Mouse (Mus musculus) MEL (cell line): ENCODE data around the gene Tfpt. TPM values are rescaled to one million over a fixed set of nuclear protein-coding genes. Genes with fewer than 3 reads are reported as not detected.

Experiments used
- DNase-seq: peaks from one replicate; pipeline ENCODE4 v3.0.0; 2011; ENCODE audit warnings: low read depth, low spot score
- H3K27ac ChIP-seq: 2 replicates; pipeline ENCODE4 v1.5.1; 2012; ENCODE audit warnings: low read depth, mild to moderate bottlenecking, control low read depth, low read length, moderate library complexity; ENCODE audit not compliant: control insufficient read depth
- H3K27me3 ChIP-seq, 2 experiments: fragments of 150-350 bp in 1 of 2; sonication (generic) in 1 of 2; 2 replicates each; pipeline ENCODE4 v1.6.1; 2012; ENCODE audit warnings: low read length in 2 of 2, mild to moderate bottlenecking in 2 of 2, improper control_type of control experiment in 1 of 2, moderate library complexity in 1 of 2; ENCODE audit not compliant: insufficient read depth in 2 of 2, control insufficient read depth in 1 of 2
- H3K36me3 ChIP-seq, 2 experiments: 2 replicates each; pipeline ENCODE4 v1.6.1; 2012 to 2014; ENCODE audit warnings: low read length in 2 of 2, improper control_type of control experiment in 1 of 2, inconsistent platforms in 1 of 2, mild to moderate bottlenecking in 1 of 2; ENCODE audit not compliant: insufficient read depth in 2 of 2, control insufficient read depth in 1 of 2
- H3K4me1 ChIP-seq, 2 experiments: fragments of 150-350 bp in 1 of 2; sonication (generic) in 1 of 2; 2 replicates each; pipeline ENCODE4 v1.6.1; 2012; ENCODE audit warnings: low read length in 2 of 2, improper control_type of control experiment in 1 of 2, mild to moderate bottlenecking in 1 of 2; ENCODE audit not compliant: insufficient read depth in 2 of 2, control insufficient read depth in 1 of 2
- H3K4me3 ChIP-seq, 2 experiments: fragments of 150-350 bp in 1 of 2; sonication (generic) in 1 of 2; 2 replicates each; pipeline ENCODE4 v1.5.1; 2012; ENCODE audit warnings: low read depth in 2 of 2, low read length in 2 of 2, mild to moderate bottlenecking in 2 of 2, moderate library complexity in 2 of 2, control low read depth in 1 of 2, improper control_type of control experiment in 1 of 2; ENCODE audit not compliant: control insufficient read depth in 1 of 2, insufficient read depth in 1 of 2
- H3K79me2 ChIP-seq: 2 replicates; pipeline ENCODE4 v1.6.1; 2012; ENCODE audit warnings: mild to moderate bottlenecking, low read length, moderate library complexity; ENCODE audit not compliant: control insufficient read depth, poor library complexity, insufficient read depth
- H3K9ac ChIP-seq: 2 replicates; pipeline ENCODE4 v1.6.1; 2012; ENCODE audit warnings: low read depth, mild to moderate bottlenecking, control low read depth, low read length, moderate library complexity; ENCODE audit not compliant: control insufficient read depth, poor library complexity, severe bottlenecking
- H3K9me3 ChIP-seq: fragments of 150-350 bp; sonication (generic); replicated peaks from 2 replicates; pipeline ENCODE4 v1.6.1; 2012; ENCODE audit warnings: mild to moderate bottlenecking, low read length, improper control_type of control experiment, moderate library complexity; ENCODE audit not compliant: insufficient read depth
- CHD1 ChIP-seq: IDR thresholded peaks from 2 replicates; pipeline ENCODE4 v1.6.1; 2012; ENCODE audit warnings: low read depth, mild to moderate bottlenecking, inconsistent platforms, low read length, improper control_type of control experiment
- CHD2 ChIP-seq: IDR thresholded peaks from 2 replicates; pipeline ENCODE4 v1.6.1; 2011; ENCODE audit warnings: low read length, improper control_type of control experiment
- CTCF ChIP-seq, 3 experiments: IDR thresholded peaks in 2 of 3; conservative IDR thresholded peaks in 1 of 3; 2 replicates each; pipeline ENCODE4 v1.5.1; 2011 to 2012; ENCODE audit warnings: low read length in 3 of 3, low read depth in 2 of 3, mild to moderate bottlenecking in 2 of 3, improper control_type of control experiment in 1 of 3, inconsistent platforms in 1 of 3, mixed read lengths in 1 of 3, moderate library complexity in 1 of 3; ENCODE audit not compliant: control insufficient read depth in 1 of 3, insufficient read depth in 1 of 3, poor library complexity in 1 of 3, severe bottlenecking in 1 of 3
- E2F4 ChIP-seq: IDR thresholded peaks from 2 replicates; pipeline ENCODE4 v1.6.1; 2011; ENCODE audit warnings: low read depth, low read length, improper control_type of control experiment, borderline replicate concordance
- EP300 ChIP-seq, 2 experiments: IDR thresholded peaks; 2 replicates each; pipeline ENCODE4 v1.6.1; 2011; ENCODE audit warnings: improper control_type of control experiment in 2 of 2, low read length in 2 of 2, low read depth in 1 of 2, mild to moderate bottlenecking in 1 of 2
- ETS1 ChIP-seq: IDR thresholded peaks from 2 replicates; pipeline ENCODE4 v1.6.1; 2012; ENCODE audit warnings: low read depth, mild to moderate bottlenecking, inconsistent platforms, low read length, improper control_type of control experiment, moderate library complexity
- GABPA ChIP-seq: IDR thresholded peaks from 2 replicates; pipeline ENCODE4 v1.6.1; 2012; ENCODE audit warnings: low read depth, mild to moderate bottlenecking, inconsistent platforms, low read length, improper control_type of control experiment, moderate library complexity
- GATA1 ChIP-seq: IDR thresholded peaks from 2 replicates; pipeline ENCODE4 v1.6.1; 2011; ENCODE audit warnings: low read depth, low read length, improper control_type of control experiment
- HCFC1 ChIP-seq: IDR thresholded peaks from 2 replicates; pipeline ENCODE4 v1.6.1; 2012; ENCODE audit warnings: low read depth, mild to moderate bottlenecking, inconsistent platforms, low read length, improper control_type of control experiment, moderate library complexity
- KAT2A ChIP-seq: conservative IDR thresholded peaks from 2 replicates; pipeline ENCODE4 v1.6.1; 2012; ENCODE audit warnings: low read depth, low read length, improper control_type of control experiment, inconsistent platforms
- MAFK ChIP-seq: IDR thresholded peaks from 2 replicates; pipeline ENCODE4 v1.6.1; 2011; ENCODE audit warnings: low read depth, mild to moderate bottlenecking, low read length, improper control_type of control experiment, borderline replicate concordance
- MAX ChIP-seq: IDR thresholded peaks from 2 replicates; pipeline ENCODE4 v1.6.1; 2011; ENCODE audit warnings: low read length, improper control_type of control experiment
- MAZ ChIP-seq: IDR thresholded peaks from 2 replicates; pipeline ENCODE4 v1.6.1; 2012; ENCODE audit warnings: low read depth, mild to moderate bottlenecking, inconsistent platforms, low read length, improper control_type of control experiment
- MEF2A ChIP-seq: IDR thresholded peaks from 2 replicates; pipeline ENCODE4 v1.6.1; 2014; ENCODE audit warnings: low read depth, mild to moderate bottlenecking, inconsistent platforms, low read length, improper control_type of control experiment; ENCODE audit not compliant: poor library complexity, insufficient replicate concordance, severe bottlenecking; ENCODE audit errors: extremely low read depth
- MXI1 ChIP-seq: IDR thresholded peaks from 2 replicates; pipeline ENCODE4 v1.6.1; 2011; ENCODE audit warnings: mild to moderate bottlenecking, low read depth, low read length, improper control_type of control experiment
- MYB ChIP-seq: IDR thresholded peaks from 2 replicates; pipeline ENCODE4 v1.6.1; 2011; ENCODE audit warnings: mild to moderate bottlenecking, low read depth, low read length, improper control_type of control experiment
- MYC ChIP-seq: IDR thresholded peaks from 2 replicates; pipeline ENCODE4 v1.6.1; 2011; ENCODE audit warnings: low read depth, mild to moderate bottlenecking, low read length, improper control_type of control experiment, moderate library complexity
- NELFE ChIP-seq: IDR thresholded peaks from 2 replicates; pipeline ENCODE4 v1.6.1; 2011; ENCODE audit warnings: low read depth, low read length, improper control_type of control experiment
- NRF1 ChIP-seq: IDR thresholded peaks from 2 replicates; pipeline ENCODE4 v1.6.1; 2014; ENCODE audit warnings: low read depth, mild to moderate bottlenecking, inconsistent platforms, low read length, improper control_type of control experiment, moderate library complexity; ENCODE audit not compliant: poor library complexity, insufficient read depth, severe bottlenecking
- POLR2A ChIP-seq, 2 experiments: IDR thresholded peaks; 2 replicates each; pipeline ENCODE4 v1.6.1; 2011 to 2012; ENCODE audit warnings: low read length in 2 of 2, mild to moderate bottlenecking in 2 of 2, control low read depth in 1 of 2, improper control_type of control experiment in 1 of 2, low read depth in 1 of 2, moderate library complexity in 1 of 2; ENCODE audit not compliant: control insufficient read depth in 1 of 2, insufficient read depth in 1 of 2, poor library complexity in 1 of 2
- POLR2AphosphoS2 ChIP-seq: IDR thresholded peaks from 2 replicates; pipeline ENCODE4 v1.6.1; 2011; ENCODE audit warnings: low read length, improper control_type of control experiment
- RAD21 ChIP-seq: IDR thresholded peaks from 2 replicates; pipeline ENCODE4 v1.6.1; 2011; ENCODE audit warnings: mild to moderate bottlenecking, low read depth, low read length, improper control_type of control experiment
- RCOR1 ChIP-seq: IDR thresholded peaks from 2 replicates; pipeline ENCODE4 v1.6.1; 2012; ENCODE audit warnings: low read depth, mild to moderate bottlenecking, inconsistent platforms, low read length, improper control_type of control experiment
- SIN3A ChIP-seq: IDR thresholded peaks from 2 replicates; pipeline ENCODE4 v1.6.1; 2012; ENCODE audit warnings: low read length, improper control_type of control experiment, inconsistent platforms
- SMC3 ChIP-seq: IDR thresholded peaks from 2 replicates; pipeline ENCODE4 v1.6.1; 2011; ENCODE audit warnings: low read depth, low read length, improper control_type of control experiment
- TAL1 ChIP-seq: IDR thresholded peaks from 2 replicates; pipeline ENCODE4 v1.6.1; 2012; ENCODE audit warnings: mild to moderate bottlenecking, inconsistent platforms, low read length, moderate library complexity, mixed read lengths
- TBP ChIP-seq: IDR thresholded peaks from 2 replicates; pipeline ENCODE4 v1.8.0; 2011; ENCODE audit warnings: low read depth, low read length, improper control_type of control experiment
- TCF12 ChIP-seq: IDR thresholded peaks from 2 replicates; pipeline ENCODE4 v1.6.1; 2014; ENCODE audit warnings: low read depth, mild to moderate bottlenecking, inconsistent platforms, low read length, improper control_type of control experiment, moderate library complexity
- UBTF ChIP-seq: IDR thresholded peaks from 2 replicates; pipeline ENCODE4 v1.6.1; 2012; ENCODE audit warnings: low read depth, mild to moderate bottlenecking, inconsistent platforms, low read length, improper control_type of control experiment, moderate library complexity, borderline replicate concordance; ENCODE audit not compliant: insufficient read depth
- USF1 ChIP-seq: IDR thresholded peaks from 2 replicates; pipeline ENCODE4 v1.6.1; 2014; ENCODE audit warnings: low read depth, mild to moderate bottlenecking, inconsistent platforms, low read length, improper control_type of control experiment, moderate library complexity
- USF2 ChIP-seq, 2 experiments: IDR thresholded peaks; 2 replicates each; pipeline ENCODE4 v1.6.1; 2011 to 2012; ENCODE audit warnings: improper control_type of control experiment in 2 of 2, low read length in 2 of 2, borderline replicate concordance in 1 of 2, inconsistent platforms in 1 of 2, low read depth in 1 of 2, mild to moderate bottlenecking in 1 of 2; ENCODE audit not compliant: insufficient read depth in 1 of 2
- ZC3H11A ChIP-seq: IDR thresholded peaks from 2 replicates; pipeline ENCODE4 v1.6.1; 2012; ENCODE audit warnings: low read depth, mild to moderate bottlenecking, inconsistent platforms, low read length, improper control_type of control experiment
- ZKSCAN1 ChIP-seq: IDR thresholded peaks from 2 replicates; pipeline ENCODE4 v1.6.1; 2012; ENCODE audit warnings: low read depth, mild to moderate bottlenecking, inconsistent platforms, low read length, improper control_type of control experiment, moderate library complexity
- ZMIZ1 ChIP-seq: IDR thresholded peaks from 2 replicates; pipeline ENCODE4 v1.6.1; 2012; ENCODE audit warnings: low read depth, mild to moderate bottlenecking, inconsistent platforms, low read length, improper control_type of control experiment, moderate library complexity
- ZNF384 ChIP-seq: IDR thresholded peaks from 2 replicates; pipeline ENCODE4 v1.6.1; 2012; ENCODE audit warnings: low read depth, mild to moderate bottlenecking, inconsistent platforms, low read length, improper control_type of control experiment
- polyA plus RNA-seq, 2 experiments: library from polyadenylated mRNA; stranded (reverse) in 1 of 2; unstranded in 1 of 2; fragments of >175 nt in 1 of 2; fragments of >200 nt in 1 of 2; gene quantifications; 2 replicates each; pipeline versions ENCODE4 v1.2.1 to v1.2.4; 2012; ENCODE audit warnings: low replicate concordance in 2 of 2, low read depth in 1 of 2; ENCODE audit not compliant: insufficient read length in 2 of 2, insufficient read depth in 1 of 2, missing spikeins in 1 of 2
- total RNA-seq: library from RNA; depleted of rRNA; stranded (reverse); fragments of 300-350 nt; gene quantifications from 2 replicates; pipeline ENCODE4 v1.2.3, GENCODE M21; 2012

The Tfpt gene
- total and polyA plus RNA-seq, 3 experiments = 42.4 to 50.0 TPM; not detected in 1

- Histone ChIP-seq H3K36me3 (peaks cover 1 to 37% of the 10 kb centered on the region in 2 experiments; a peak in 3 of 4 replicates), H3K27ac (peak within 1 kb of the TSS; percentile 100), H3K4me1 (peaks cover 3 to 36% of the 10 kb centered on the region in 2 experiments), H3K4me3 (peak within 1 kb of the TSS; percentile 79 to 89), H3K79me2 (peaks cover 39% of the 10 kb centered on the region), H3K27me3 (no peaks in the 10 kb centered on the region), H3K9ac (peak within 1 kb of the TSS; percentile 93), H3K9me3 (no peaks in the 10 kb centered on the region)
- DNase-seq = peak; percentile 100
- no peak; the same call in 1 of the 2 replicates for TF ChIP-seq POLR2AphosphoS2
- TF ChIP-seq MAX = no peak
- TF ChIP-seq MAFK = no peak
- TF ChIP-seq CHD2 = peak; percentile 92
- peak; percentile 8 for TF ChIP-seq MXI1
- no peak for TF ChIP-seq E2F4
- no peak for TF ChIP-seq CTCF (IDR thresholded peaks at IDR 0.05 in 2 of 3, conservative IDR thresholded peaks at IDR 0.05 in 1 of 3; ENCODE audit: control insufficient read depth in 1 of 3, insufficient read depth in 1 of 3, low read depth in 2 of 3, low read length in 3 of 3, poor library complexity in 1 of 3, severe bottlenecking in 1 of 3)
- TF ChIP-seq SMC3 = no peak
- no peak for TF ChIP-seq CHD1
- TF ChIP-seq UBTF = no peak
- no peak for TF ChIP-seq RCOR1
- no peak for TF ChIP-seq RAD21
- TF ChIP-seq USF1 = no peak
- no peak for TF ChIP-seq MEF2A
- TF ChIP-seq ZMIZ1 = peak; percentile 34; the same call in 1 of the 2 replicates
- TF ChIP-seq ZNF384 = no peak; the same call in 1 of the 2 replicates
- TF ChIP-seq MAZ = peak; percentile 63; the same call in 1 of the 2 replicates
- TF ChIP-seq HCFC1 = peak; percentile 75
- TF ChIP-seq MYC = no peak
- peak in 1 of 2 experiments; percentile 18; a peak in 1 of 4 replicates for TF ChIP-seq EP300 (IDR thresholded peaks at IDR 0.05; ENCODE audit: low read depth in 1 of 2, low read length in 2 of 2)
- peak; percentile 38; the same call in 1 of the 2 replicates for TF ChIP-seq NRF1
- peak; percentile 36 to 76; a peak in 3 of 4 replicates for TF ChIP-seq POLR2A (IDR thresholded peaks at IDR 0.05; ENCODE audit: control insufficient read depth in 1 of 2, insufficient read depth in 1 of 2, low read depth in 1 of 2, low read length in 2 of 2, poor library complexity in 1 of 2)
- TF ChIP-seq ETS1 = no peak
- TF ChIP-seq GABPA = no peak
- TF ChIP-seq TBP = peak; percentile 38; the same call in 1 of the 2 replicates
- 0 out of 2 replicates have a peak, but pooled peaks have one; percentile 52 for TF ChIP-seq KAT2A
- peak; percentile 72 for TF ChIP-seq NELFE
- peak; percentile 37; the same call in 1 of the 2 replicates for TF ChIP-seq TCF12
- no peak for TF ChIP-seq TAL1
- TF ChIP-seq ZKSCAN1 = no peak
- no peak; the same call in 1 of the 2 replicates for TF ChIP-seq GATA1
- no peak for TF ChIP-seq ZC3H11A
- no peak for TF ChIP-seq USF2 (IDR thresholded peaks at IDR 0.05; ENCODE audit: borderline replicate concordance in 1 of 2, insufficient read depth in 1 of 2, low read depth in 1 of 2, low read length in 2 of 2)
- no peak for TF ChIP-seq SIN3A
- no peak for TF ChIP-seq MYB
These were observed 15.2 kb upstream of the Tfpt start, which contains the start of gene Cnot3 for GRCm38 (mm10) chr7:3644672-3645487. Cnot3 (plus strand) TSS chr7:3645268.
